In the genomic region with DNA sequence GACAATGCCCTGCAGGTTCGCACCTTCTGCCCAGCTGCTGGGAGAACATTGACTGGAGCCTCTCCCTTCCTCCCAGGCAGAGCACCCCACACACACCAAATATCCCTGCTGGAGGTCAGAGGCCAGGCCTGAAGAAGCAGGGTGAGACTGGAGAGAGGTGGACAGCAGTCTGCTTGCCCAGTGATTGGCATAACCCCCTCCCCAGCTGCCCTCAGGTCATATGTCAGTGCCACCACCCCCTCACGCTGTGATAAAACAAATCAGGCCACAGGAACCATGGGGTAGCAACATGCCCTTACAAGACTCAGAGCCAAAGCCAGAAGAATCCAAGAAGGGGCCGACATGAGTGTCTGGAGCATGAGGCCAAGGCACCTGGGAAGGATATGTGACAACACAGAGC, we compare ENCODE assay signal across 14 mouse cellular contexts. TPM values are rescaled to one million over a fixed set of nuclear protein-coding genes. Genes with fewer than 3 reads are reported as not detected.
DNase-seq lines count a peak whose midpoint lies in the region; ATAC-seq and TF ChIP-seq lines count a peak whose summit lies in the region.
"Had no signal": no experiment of that assay in that cellular context is flagged by ENCODE, and none has a peak within 500 bp of the region (broad histone marks: within the 10 kb centered on the region; RNA-seq: fewer than 3 reads in every experiment).

No protein-coding gene starts in this region.

- H3K9me3 ChIP-seq in intestine, embryonic 14.5 days (ENCODE audit: control insufficient read depth, low read length) = no peaks in the 10 kb centered on the region
- H3K9me3 ChIP-seq in intestine, embryonic 16.5 days (ENCODE audit: control insufficient read depth, low read length) = no peaks in the 10 kb centered on the region
- no peaks in the 10 kb centered on the region for H3K9me3 ChIP-seq in embryonic facial prominence, embryonic 12.5 days
- H3K9me3 ChIP-seq in hindbrain, postnatal 0 days (ENCODE audit: low read length) = no peaks in the 10 kb centered on the region
- H3K9me3 ChIP-seq: forebrain, embryonic 13.5 days; intestine, embryonic 15.5 days had no signal

- H3K4me3 ChIP-seq in gastrocnemius, adult 2 months = peak overlapping the region; percentile 55
- H3K4me3 ChIP-seq in intestine, embryonic 14.5 days (ENCODE audit: low read depth, low read length) = no peak overlapping the region
- H3K4me3 ChIP-seq in intestine, embryonic 16.5 days (ENCODE audit: low read length) = no peak overlapping the region
- no peak overlapping the region for H3K4me3 ChIP-seq in embryonic facial prominence, embryonic 12.5 days
- no peak overlapping the region for H3K4me3 ChIP-seq in hindbrain, postnatal 0 days (ENCODE audit: low read length)
- H3K4me3 ChIP-seq: forebrain, embryonic 13.5 days; intestine, embryonic 15.5 days had no signal

- no peaks in the 10 kb centered on the region for H3K27me3 ChIP-seq in intestine, embryonic 14.5 days (replicated peaks; ENCODE audit: control insufficient read depth, insufficient read depth, low read length)
- H3K27me3 ChIP-seq in intestine, embryonic 16.5 days (replicated peaks; ENCODE audit: control insufficient read depth, insufficient read depth, low read length) = no peaks in the 10 kb centered on the region
- H3K27me3 ChIP-seq in embryonic facial prominence, embryonic 12.5 days = no peaks in the 10 kb centered on the region
- H3K27me3 ChIP-seq in hindbrain, postnatal 0 days (ENCODE audit: insufficient read depth, low read length) = no peaks in the 10 kb centered on the region
- H3K27me3 ChIP-seq: forebrain, embryonic 13.5 days; intestine, embryonic 15.5 days had no signal

- no peak for DNase-seq in gastrocnemius, adult 2 months
- no peak for DNase-seq in gastrocnemius, postnatal 10 days
- DNase-seq in intestine, embryonic 14.5 days (ENCODE audit: low spot score) = no peak
- DNase-seq in hindbrain, postnatal 0 days (ENCODE audit: low spot score) = no peak
- no peak for DNase-seq in thymus, postnatal 4 days
- DNase-seq in urinary bladder, postnatal 10 days (ENCODE audit: low spot score) = no peak
- DNase-seq: cerebellum, adult 11 months; gastrocnemius, postnatal 36 days; right cerebral cortex, postnatal 4 days had no signal

- H3K27ac ChIP-seq in gastrocnemius, adult 2 months = peak overlapping the region; percentile 83
- peak overlapping the region; percentile 78; the same call in 1 of the 2 replicates for H3K27ac ChIP-seq in intestine, embryonic 14.5 days (ENCODE audit: low read depth)
- H3K27ac ChIP-seq in intestine, embryonic 16.5 days (ENCODE audit: low read length) = no peak overlapping the region
- 0 out of 2 replicates have a peak overlapping the region, but pooled peaks have one; percentile 13 for H3K27ac ChIP-seq in embryonic facial prominence, embryonic 12.5 days
- 0 out of 2 replicates have a peak overlapping the region, but pooled peaks have one; percentile 55 for H3K27ac ChIP-seq in hindbrain, postnatal 0 days
- H3K27ac ChIP-seq: forebrain, embryonic 13.5 days; liver, embryonic 14.5 days had no signal

- 87% methylated on average over 3 of the region's 3 CpGs for whole genome bisulfite sequencing in intestine, embryonic 14.5 days
- 89% methylated on average over 3 of the region's 3 CpGs for WGBS in intestine, embryonic 16.5 days
- 80% methylated on average over 3 of the region's 3 CpGs for WGBS in embryonic facial prominence, embryonic 12.5 days
- 75% methylated on average over 3 of the region's 3 CpGs for WGBS in hindbrain, postnatal 0 days

- no peak for ATAC-seq in intestine, embryonic 14.5 days (replicated peaks; ENCODE audit: low FRiP score, low TSS enrichment, low read depth)
- ATAC-seq in intestine, embryonic 16.5 days = no peak
- ATAC-seq in embryonic facial prominence, embryonic 12.5 days (ENCODE audit: insufficient number of reproducible peaks, insufficient read depth, low FRiP score, low TSS enrichment) = no peak
- no peak for ATAC-seq in hindbrain, postnatal 0 days
- ATAC-seq: forebrain, embryonic 13.5 days; intestine, embryonic 15.5 days had no signal

- H3K36me3 ChIP-seq in intestine, embryonic 14.5 days (ENCODE audit: control insufficient read depth, insufficient read depth, low read length) = no peaks in the 10 kb centered on the region
- no peaks in the 10 kb centered on the region for H3K36me3 ChIP-seq in intestine, embryonic 16.5 days (ENCODE audit: control insufficient read depth, insufficient read depth, low read length)
- H3K36me3 ChIP-seq in embryonic facial prominence, embryonic 12.5 days = peaks cover 15% of the 10 kb centered on the region; the same call in 1 of the 2 replicates
- H3K36me3 ChIP-seq in hindbrain, postnatal 0 days (ENCODE audit: insufficient read depth, low read length) = no peaks in the 10 kb centered on the region
- H3K36me3 ChIP-seq: intestine, embryonic 15.5 days had no signal

- intact Hi-C loops in gastrocnemius, adult 2 months (cut with DNase I) = no loop called here

- no peak for TF ChIP-seq CTCF in gastrocnemius, adult 2 months (IDR thresholded peaks at IDR 0.05)
- TF ChIP-seq CTCF in hindbrain, postnatal 0 days (IDR thresholded peaks at IDR 0.05; ENCODE audit: low read depth) = no peak

- no peak overlapping the region for H3K9ac ChIP-seq in intestine, embryonic 14.5 days (ENCODE audit: low read length)
- no peak overlapping the region for H3K9ac ChIP-seq in intestine, embryonic 16.5 days (ENCODE audit: low read depth, low read length)
- H3K9ac ChIP-seq in embryonic facial prominence, embryonic 12.5 days = no peak overlapping the region
- no peak overlapping the region for H3K9ac ChIP-seq in hindbrain, postnatal 0 days (replicated peaks; ENCODE audit: low read length)
- H3K9ac ChIP-seq: forebrain, embryonic 13.5 days; intestine, embryonic 15.5 days; liver, embryonic 14.5 days had no signal

- no peak overlapping the region for H3K4me2 ChIP-seq in intestine, embryonic 14.5 days (ENCODE audit: low read length)
- H3K4me2 ChIP-seq in intestine, embryonic 16.5 days (ENCODE audit: low read depth, low read length) = no peak overlapping the region
- no peak overlapping the region for H3K4me2 ChIP-seq in embryonic facial prominence, embryonic 12.5 days (replicated peaks)
- H3K4me2 ChIP-seq in hindbrain, postnatal 0 days (ENCODE audit: low read depth, low read length) = no peak overlapping the region
- H3K4me2 ChIP-seq: forebrain, embryonic 13.5 days; intestine, embryonic 15.5 days had no signal

- H3K4me1 ChIP-seq in intestine, embryonic 14.5 days (replicated peaks; ENCODE audit: control insufficient read depth, insufficient read depth, low read length) = peaks cover 13% of the 10 kb centered on the region
- peaks cover 19% of the 10 kb centered on the region for H3K4me1 ChIP-seq in intestine, embryonic 16.5 days (ENCODE audit: control insufficient read depth, insufficient read depth, low read length)
- H3K4me1 ChIP-seq in embryonic facial prominence, embryonic 12.5 days = peaks cover 15% of the 10 kb centered on the region
- H3K4me1 ChIP-seq in hindbrain, postnatal 0 days (ENCODE audit: insufficient read depth, low read length) = peaks cover 43% of the 10 kb centered on the region

RNA-seq across cellular contexts. Expression of gene Mtss1l, which starts 17.2 kb away (rescaled TPM):
- 100 to 1,000 TPM in 1 of 2 experiments, 10 to 100 TPM in 1; 85.5 to 125 TPM for total RNA-seq in gastrocnemius, adult 2 months (2021)
- total RNA-seq in gastrocnemius, postnatal 10 days (2021) = 10 to 100 TPM; 58.6 to 71.8 TPM
- 9.9 and 10.4 TPM in 2 replicates for polyA plus RNA-seq in intestine, embryonic 14.5 days (2014; fragmentation: Nextera tagmentation; extraction: Ambion mirVana)
- polyA plus RNA-seq in intestine, embryonic 16.5 days (2015; fragmentation: Nextera tagmentation; extraction: Ambion mirVana) = 3.3 and 4.0 TPM in 2 replicates
- 10.9 and 17.4 TPM in 2 replicates for polyA plus RNA-seq in embryonic facial prominence, embryonic 12.5 days (2016; fragmentation: Nextera tagmentation; extraction: Ambion mirVana)
- total RNA-seq in hindbrain, postnatal 0 days (2014; rRNA removed) = 76.2 and 81.0 TPM in 2 replicates
- 32.9 TPM in 2 replicates for polyA plus RNA-seq in hindbrain, postnatal 0 days (2015; fragmentation: Nextera tagmentation; extraction: Ambion mirVana)
